Mouse (Mus musculus): ENCODE measurements around the gene Sesn3. TPM values are rescaled to one million over a fixed set of nuclear protein-coding genes. Genes with fewer than 3 reads are reported as not detected.
"Not testable (repeated sequence)": the region's sequence is repeated elsewhere in the genome, so short reads cannot be mapped to it uniquely, and the experiment has no call there.

Sesn3 gene
- polyA plus RNA-seq, 1 experiment from 2014 or later: 14.7 TPM

DNA sequence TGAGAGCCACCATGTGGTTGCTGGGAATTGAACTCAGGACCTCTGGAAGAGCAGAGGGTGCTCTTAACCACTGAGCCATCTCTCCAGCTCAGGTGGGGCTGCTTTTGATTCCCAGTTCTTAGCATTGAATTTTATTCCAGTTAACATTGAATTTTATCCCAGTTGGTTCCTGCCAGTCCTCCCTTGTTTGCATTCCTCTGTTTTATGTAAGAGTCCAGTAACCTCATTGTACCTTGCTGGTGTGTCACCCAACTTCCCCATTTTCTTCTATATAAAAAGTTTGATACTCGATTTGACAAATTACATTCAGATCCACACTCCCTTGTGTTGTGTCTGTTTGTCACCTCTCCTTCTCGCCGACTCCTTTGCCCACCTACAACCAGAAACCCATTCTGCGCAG, 71.0 kb downstream of the Sesn3 start:
- 86% methylated on average over 4 of the region's 4 CpGs for WGBS
- not testable (repeated sequence) for H3K27me3 ChIP-seq (ENCODE audit: poor library complexity, severe bottlenecking); DNase-seq (ENCODE audit: extremely low spot score, low spot score); H3K4me1 ChIP-seq; H3K4me3 ChIP-seq; H3K36me3 ChIP-seq (replicated peaks); H3K27ac ChIP-seq; H3K9me3 ChIP-seq

DNA sequence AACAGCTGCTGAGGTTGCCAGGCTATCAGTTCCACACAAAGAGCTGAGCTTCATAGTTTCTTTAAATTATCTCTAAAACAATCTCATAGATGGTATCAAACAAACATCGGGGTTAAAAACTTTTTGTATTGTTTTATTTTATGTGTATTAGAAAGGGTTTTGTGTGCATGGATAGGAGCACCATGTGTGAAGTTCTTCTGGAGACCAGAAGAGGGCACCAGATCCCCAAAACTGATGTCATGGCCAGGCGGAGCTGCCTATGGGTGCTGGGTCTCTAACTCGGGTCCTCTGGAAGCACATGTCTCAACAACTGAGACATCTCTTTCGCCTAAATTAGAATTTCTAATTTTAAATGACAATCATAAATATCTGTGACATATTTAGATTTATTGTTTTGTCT, 73.5 kb downstream of the Sesn3 start:
- no peaks in the 10 kb centered on the region for H3K27me3 ChIP-seq (ENCODE audit: poor library complexity, severe bottlenecking)
- 58% methylated on average over 4 of the region's 4 CpGs for WGBS
- no peaks in the 10 kb centered on the region for H3K9me3 ChIP-seq
- no peaks in the 10 kb centered on the region for H3K36me3 ChIP-seq (replicated peaks)
- no peak overlapping the region for H3K4me3 ChIP-seq
- H3K27ac ChIP-seq: no peak overlapping the region
- H3K4me1 ChIP-seq: no peaks in the 10 kb centered on the region
- no peak for DNase-seq (ENCODE audit: extremely low spot score, low spot score)

- WGBS: 84% methylated on average over 5 of the region's 5 CpGs
- DNase-seq (ENCODE audit: extremely low spot score, low spot score): no peak
- Histone ChIP-seq H3K4me1 (0 out of 2 replicates have a peak, but pooled peaks cover 3% of the 10 kb centered on the region), H3K27ac (no peak overlapping the region), H3K9me3 (no peaks in the 10 kb centered on the region), H3K36me3 (replicated peaks) (no peaks in the 10 kb centered on the region), H3K27me3 (ENCODE audit: poor library complexity, severe bottlenecking) (no peaks in the 10 kb centered on the region), H3K4me3 (no peak overlapping the region)
These were observed 74.5 kb downstream of the Sesn3 start for GRCm38 (mm10) chr9:14349380-14349779.

DNA sequence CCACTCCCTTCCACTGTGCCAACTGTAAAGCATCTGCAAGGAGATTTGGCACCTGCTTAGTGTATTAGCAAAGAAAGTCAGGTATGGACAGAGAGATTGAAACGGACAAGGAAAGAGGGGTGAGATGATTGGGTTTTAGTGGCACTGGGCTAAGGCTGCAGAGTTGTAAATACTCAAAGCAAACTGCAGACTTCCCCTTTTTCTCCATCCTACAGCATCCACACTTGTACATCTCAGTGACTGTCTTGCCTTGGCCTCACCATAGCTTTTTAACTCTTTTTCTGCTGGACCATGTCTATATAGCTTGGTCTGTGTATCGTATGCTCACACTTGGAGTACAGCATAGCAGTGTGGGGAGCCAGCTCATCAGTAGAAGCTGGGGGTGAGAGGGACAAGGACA, 75.9 kb downstream of the Sesn3 start:
- Histone ChIP-seq H3K27me3 (ENCODE audit: poor library complexity, severe bottlenecking) (no peaks in the 10 kb centered on the region), H3K9me3 (no peaks in the 10 kb centered on the region), H3K36me3 (replicated peaks) (no peaks in the 10 kb centered on the region), H3K4me3 (no peak overlapping the region), H3K4me1 (peaks cover 10% of the 10 kb centered on the region), H3K27ac (no peak overlapping the region)
- no peak for DNase-seq (ENCODE audit: extremely low spot score, low spot score)
- WGBS: 85% methylated on average over 2 of the region's 2 CpGs

DNA sequence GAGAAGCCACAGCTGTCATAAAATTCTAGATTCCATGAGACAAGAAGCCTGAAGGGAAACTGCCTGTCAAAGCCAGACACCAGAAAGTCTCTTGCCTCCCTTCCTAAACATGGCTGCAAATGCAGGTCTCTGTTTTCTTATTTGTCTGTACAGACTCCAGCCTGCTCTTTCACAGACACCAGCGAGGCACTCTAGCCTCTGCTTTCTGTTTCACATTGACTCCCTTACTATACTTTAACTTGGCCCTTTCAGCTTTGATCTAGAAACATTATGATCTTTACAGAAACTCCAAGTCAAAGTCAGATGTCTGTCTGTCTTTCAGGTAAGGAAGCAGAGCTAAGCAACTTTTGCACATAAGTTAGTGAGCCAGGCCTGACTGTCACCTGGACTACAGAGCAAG, 77.5 kb downstream of the Sesn3 start:
- 89% methylated on average over 1 of the region's 1 CpGs for WGBS
- Histone ChIP-seq H3K27me3 (ENCODE audit: poor library complexity, severe bottlenecking) (no peaks in the 10 kb centered on the region), H3K9me3 (no peaks in the 10 kb centered on the region), H3K4me3 (no peak overlapping the region), H3K4me1 (peaks cover 10% of the 10 kb centered on the region), H3K27ac (no peak overlapping the region), H3K36me3 (replicated peaks) (no peaks in the 10 kb centered on the region)
- DNase-seq (ENCODE audit: extremely low spot score, low spot score): no peak

- Histone ChIP-seq H3K9me3 (no peaks in the 10 kb centered on the region), H3K36me3 (replicated peaks) (no peaks in the 10 kb centered on the region), H3K27me3 (ENCODE audit: poor library complexity, severe bottlenecking) (no peaks in the 10 kb centered on the region), H3K27ac (no peak overlapping the region), H3K4me3 (no peak overlapping the region), H3K4me1 (peaks cover 10% of the 10 kb centered on the region)
- DNase-seq (ENCODE audit: extremely low spot score, low spot score): no peak
- 69% methylated on average over 6 of the region's 6 CpGs for WGBS
These were observed 80.0 kb downstream of the Sesn3 start for GRCm38 (mm10) chr9:14354852-14355251.

GRCm38 (mm10) chr9:14357033-14357432, 82.2 kb downstream of the Sesn3 start:
- no peaks in the 10 kb centered on the region for H3K9me3 ChIP-seq
- H3K27me3 ChIP-seq (ENCODE audit: poor library complexity, severe bottlenecking): no peaks in the 10 kb centered on the region
- H3K27ac ChIP-seq: no peak overlapping the region
- no peaks in the 10 kb centered on the region for H3K36me3 ChIP-seq (replicated peaks)
- DNase-seq (ENCODE audit: extremely low spot score, low spot score): no peak
- H3K4me1 ChIP-seq: peaks cover 10% of the 10 kb centered on the region
- H3K4me3 ChIP-seq: no peak overlapping the region
- 88% methylated on average over 4 of the region's 4 CpGs for WGBS

DNA sequence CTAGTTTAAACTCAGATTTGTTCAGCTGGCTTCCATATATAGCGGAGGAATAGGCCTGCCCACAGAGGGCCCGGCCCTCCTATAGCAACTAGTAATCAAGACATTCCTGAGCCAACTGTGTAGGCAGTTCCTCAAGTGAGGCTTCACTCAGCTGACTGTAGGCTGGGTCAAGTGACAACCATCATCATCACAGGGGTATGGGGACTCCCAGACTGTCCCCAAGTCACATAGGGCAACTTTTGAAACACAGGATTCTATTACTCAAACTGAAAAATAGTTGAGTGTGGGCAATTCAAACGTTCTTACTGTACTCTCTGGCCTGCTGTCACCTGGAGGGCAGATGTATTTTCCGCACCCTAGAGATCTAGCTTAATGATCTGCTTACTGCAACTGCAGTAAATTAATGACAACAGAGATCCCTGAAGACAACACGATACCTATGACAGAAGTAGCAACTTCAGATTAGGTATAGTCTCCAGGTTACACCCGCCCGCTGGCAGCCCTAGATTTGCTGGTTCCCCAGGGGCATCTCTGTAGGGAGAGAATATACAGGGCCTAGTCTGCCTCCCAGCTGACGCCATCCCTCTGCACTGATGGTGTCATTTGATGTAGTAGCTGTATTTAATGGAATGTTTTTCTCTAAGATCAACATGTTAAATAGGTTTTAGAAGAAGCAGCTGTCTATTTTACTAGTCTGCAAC, 87.4 kb downstream of the Sesn3 start:
- no peak for DNase-seq (ENCODE audit: extremely low spot score, low spot score)
- WGBS: 93% methylated on average over 8 of the region's 8 CpGs
- Histone ChIP-seq H3K4me3 (no peak overlapping the region), H3K36me3 (replicated peaks) (no peaks in the 10 kb centered on the region), H3K27me3 (ENCODE audit: poor library complexity, severe bottlenecking) (no peaks in the 10 kb centered on the region), H3K27ac (no peak overlapping the region), H3K4me1 (no peaks in the 10 kb centered on the region), H3K9me3 (no peaks in the 10 kb centered on the region)

DNA sequence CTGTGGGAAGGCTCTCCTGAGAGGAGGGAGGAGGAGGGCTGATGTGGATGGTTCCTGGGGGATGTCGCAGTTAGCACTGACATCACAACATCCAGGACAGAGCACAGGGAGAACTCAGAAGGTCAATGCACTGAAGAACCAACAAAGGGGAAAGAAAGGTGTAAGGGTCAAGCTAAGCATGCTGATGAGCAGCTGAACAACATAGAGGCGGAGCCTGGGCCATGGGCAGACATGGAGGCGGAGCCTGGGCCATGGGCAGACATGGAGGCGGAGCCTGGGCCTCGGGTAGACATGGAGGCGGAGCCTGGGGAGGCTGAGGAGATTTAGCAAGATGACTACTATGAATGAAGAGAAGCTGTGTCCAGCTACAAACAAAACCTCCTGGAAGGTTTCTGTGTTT, 88.7 kb downstream of the Sesn3 start:
- WGBS: 87% methylated on average over 6 of the region's 6 CpGs
- Histone ChIP-seq H3K4me1 (no peaks in the 10 kb centered on the region), H3K27me3 (ENCODE audit: poor library complexity, severe bottlenecking) (no peaks in the 10 kb centered on the region), H3K27ac (no peak overlapping the region), H3K4me3 (no peak overlapping the region), H3K36me3 (replicated peaks) (no peaks in the 10 kb centered on the region), H3K9me3 (no peaks in the 10 kb centered on the region)
- no peak for DNase-seq (ENCODE audit: extremely low spot score, low spot score)

DNA sequence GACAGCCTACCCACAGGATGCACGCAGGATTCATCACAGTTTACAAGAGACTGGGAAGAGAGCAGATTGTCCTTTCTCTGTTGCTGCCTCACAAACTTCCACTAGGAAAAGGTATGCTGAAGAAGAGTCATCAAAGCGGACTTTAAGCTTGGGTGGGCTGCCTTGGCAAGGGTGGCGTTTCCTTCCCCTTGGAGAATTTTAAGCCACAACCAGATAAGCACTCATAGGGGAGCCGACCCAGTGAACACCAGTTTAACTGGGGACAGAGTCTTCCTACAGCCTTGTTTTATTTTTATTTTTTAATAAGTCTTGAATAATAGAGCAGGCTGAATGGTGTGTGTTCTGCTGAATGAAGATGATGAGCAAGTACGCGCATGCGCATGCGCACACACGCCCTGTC, 89.9 kb downstream of the Sesn3 start:
- no peak overlapping the region for H3K27ac ChIP-seq
- no peaks in the 10 kb centered on the region for H3K4me1 ChIP-seq
- no peak overlapping the region for H3K4me3 ChIP-seq
- no peaks in the 10 kb centered on the region for H3K27me3 ChIP-seq (ENCODE audit: poor library complexity, severe bottlenecking)
- H3K36me3 ChIP-seq (replicated peaks): no peaks in the 10 kb centered on the region
- H3K9me3 ChIP-seq: 0 out of 2 replicates have a peak, but pooled peaks cover 4% of the 10 kb centered on the region
- WGBS: 95% methylated on average over 9 of the region's 9 CpGs
- no peak for DNase-seq (ENCODE audit: extremely low spot score, low spot score)

- H3K4me1 ChIP-seq: no peaks in the 10 kb centered on the region
- H3K36me3 ChIP-seq (replicated peaks): no peaks in the 10 kb centered on the region
- 67% methylated on average over 4 of the region's 4 CpGs for WGBS
- H3K9me3 ChIP-seq: 0 out of 2 replicates have a peak, but pooled peaks cover 4% of the 10 kb centered on the region
- no peaks in the 10 kb centered on the region for H3K27me3 ChIP-seq (ENCODE audit: poor library complexity, severe bottlenecking)
- no peak for DNase-seq (ENCODE audit: extremely low spot score, low spot score)
- no peak overlapping the region for H3K27ac ChIP-seq
- H3K4me3 ChIP-seq: no peak overlapping the region
These were observed 90.7 kb downstream of the Sesn3 start for GRCm38 (mm10) chr9:14365481-14366125.

GRCm38 (mm10) chr9:14367850-14368249, 93.0 kb downstream of the Sesn3 start:
- H3K9me3 ChIP-seq: 0 out of 2 replicates have a peak, but pooled peaks cover 4% of the 10 kb centered on the region
- DNase-seq (ENCODE audit: extremely low spot score, low spot score): no peak
- H3K27ac ChIP-seq: no peak overlapping the region
- H3K4me3 ChIP-seq: no peak overlapping the region
- H3K27me3 ChIP-seq (ENCODE audit: poor library complexity, severe bottlenecking): no peaks in the 10 kb centered on the region
- H3K36me3 ChIP-seq (replicated peaks): no peaks in the 10 kb centered on the region
- 92% methylated on average over 4 of the region's 4 CpGs for WGBS
- H3K4me1 ChIP-seq: no peaks in the 10 kb centered on the region

DNA sequence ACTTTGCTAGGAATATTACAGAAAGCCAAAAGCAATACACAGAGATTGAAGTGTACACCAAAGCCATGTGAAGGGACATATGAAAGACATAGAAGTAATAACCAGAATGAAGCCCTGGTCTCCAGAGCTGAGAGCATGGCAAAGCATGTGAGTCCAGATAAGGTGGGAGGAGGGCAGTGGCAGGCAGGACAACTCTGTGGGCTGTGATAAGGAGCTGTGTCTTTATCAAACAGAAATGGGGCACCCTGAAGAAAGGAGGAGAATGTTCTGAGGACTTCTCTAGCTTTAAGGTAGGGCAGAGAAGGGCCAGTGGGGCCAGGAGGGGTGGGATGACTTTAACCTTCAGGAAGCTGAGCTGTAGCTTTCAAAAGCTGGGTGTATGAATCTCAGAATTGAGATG, 94.4 kb downstream of the Sesn3 start:
- no peaks in the 10 kb centered on the region for H3K4me1 ChIP-seq

More for the DNA sequence above, 94.4 kb downstream of the Sesn3 start:
- Histone ChIP-seq H3K36me3 (replicated peaks) (no peaks in the 10 kb centered on the region), H3K4me3 (no peak overlapping the region), H3K9me3 (0 out of 2 replicates have a peak, but pooled peaks cover 4% of the 10 kb centered on the region), H3K27ac (no peak overlapping the region), H3K27me3 (ENCODE audit: poor library complexity, severe bottlenecking) (no peaks in the 10 kb centered on the region)
- no peak for DNase-seq (ENCODE audit: extremely low spot score, low spot score)

All from forebrain, embryonic 10.5 days (tissue).